Mouse (Mus musculus) intestine, embryonic 14.5 days (tissue): ENCODE measurements around the gene Kpna1. TPM values are rescaled to one million over a fixed set of nuclear protein-coding genes. Genes with fewer than 3 reads are reported as not detected.

Source experiments
- ATAC-seq: fragments of 200-750 bp; cut with Nextera tagmentation; replicated peaks from 2 replicates; pipeline ENCODE4 v1.8.0; 2017; ENCODE audit warnings: low read depth, moderate number of reproducible peaks, moderate TSS enrichment, moderate library complexity; ENCODE audit not compliant: low FRiP score, low TSS enrichment
- DNase-seq: peaks from one replicate; pipeline ENCODE4 v3.0.0-alpha.2; 2018; ENCODE audit warnings: low spot score
- H3K27ac ChIP-seq: fragments of 300-500 bp; sonication (generic); 2 replicates; pipeline ENCODE4 v1.5.1; 2014; ENCODE audit warnings: low read depth, mild to moderate bottlenecking, control low read depth
- H3K27me3 ChIP-seq: fragments of 300-500 bp; sonication (generic); replicated peaks from 2 replicates; pipeline ENCODE4 v1.6.1; 2014; ENCODE audit warnings: low read length, control low read depth; ENCODE audit not compliant: control insufficient read depth, insufficient read depth
- H3K36me3 ChIP-seq: fragments of 300-500 bp; sonication (generic); 2 replicates; pipeline ENCODE4 v1.6.1; 2014; ENCODE audit warnings: low read length, control low read depth; ENCODE audit not compliant: control insufficient read depth, insufficient read depth
- H3K4me1 ChIP-seq: fragments of 300-500 bp; sonication (generic); replicated peaks from 2 replicates; pipeline ENCODE4 v1.6.1; 2014; ENCODE audit warnings: low read length, control low read depth, mixed read lengths; ENCODE audit not compliant: control insufficient read depth, insufficient read depth
- H3K4me2 ChIP-seq: fragments of 300-500 bp; sonication (generic); 2 replicates; pipeline ENCODE4 v1.6.1; 2014; ENCODE audit warnings: low read length
- H3K4me3 ChIP-seq: fragments of 300-500 bp; sonication (generic); 2 replicates; pipeline ENCODE4 v1.5.1; 2014; ENCODE audit warnings: low read depth, low read length, control low read depth, mixed read lengths
- H3K9ac ChIP-seq: fragments of 300-500 bp; sonication (generic); 2 replicates; pipeline ENCODE4 v1.6.1; 2014; ENCODE audit warnings: mild to moderate bottlenecking, low read length
- H3K9me3 ChIP-seq: fragments of 300-500 bp; sonication (generic); 2 replicates; pipeline ENCODE4 v1.6.1; 2016; ENCODE audit warnings: low read length, control low read depth; ENCODE audit not compliant: control insufficient read depth
- WGBS: fragments of 180-500 bp; shearing (Covaris S2); extraction: QIAGEN DNeasy Blood & Tissue Kit; methylation state at CpG from one replicate; pipeline ENCODE4 v1.1.7; 2014; 5-methylcytosine and 5-hydroxymethylcytosine counted together
- polyA plus RNA-seq: library from polyadenylated mRNA; unstranded; fragments of >200 nt; fragmentation: Nextera tagmentation; extraction: Ambion mirVana; gene quantifications from 2 replicates; pipeline ENCODE4 v1.2.1, GENCODE M21; 2014

Gene Kpna1
- polyA plus RNA-seq, 1 experiment from 2014 or later: 44.4 TPM

- DNase-seq (no peak), ATAC-seq (no peak)
- Histone ChIP-seq H3K27me3 (no peaks in the 10 kb centered on the region), H3K9ac (peak overlapping the region; percentile 85), H3K4me2 (peak overlapping the region; percentile 80), H3K4me1 (peaks cover 24% of the 10 kb centered on the region), H3K9me3 (no peaks in the 10 kb centered on the region), H3K36me3 (0 out of 2 replicates have a peak, but pooled peaks cover 6% of the 10 kb centered on the region), H3K27ac (no peak overlapping the region), H3K4me3 (peak overlapping the region; percentile 73)
- 26% methylated on average over 9 of the region's 9 CpGs for WGBS
Observed at GRCm38 (mm10) chr16:36069819-36070575, 91.4 kb downstream of the Kpna1 start.

DNA sequence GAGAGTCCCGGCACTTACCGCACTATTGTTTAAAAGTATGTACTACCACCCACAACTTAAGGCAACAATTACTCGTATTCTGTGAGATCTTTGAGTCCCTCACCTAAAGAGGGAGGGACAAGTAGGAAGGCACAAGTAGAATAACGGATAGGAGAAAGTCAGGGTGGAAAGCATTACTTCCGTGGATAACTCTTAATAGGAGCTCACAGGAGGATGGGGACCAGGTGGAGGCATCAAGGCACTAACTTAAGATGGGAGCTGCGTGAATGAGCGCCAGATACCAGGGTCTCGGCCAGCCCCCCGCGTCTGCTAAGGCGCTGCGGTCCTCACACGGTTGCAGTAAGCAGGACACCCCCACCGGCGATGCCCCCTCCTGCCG lies 92.5 kb downstream of the Kpna1 start:
- Histone ChIP-seq H3K4me2 (peak overlapping the region; percentile 80), H3K4me3 (peak overlapping the region; percentile 73), H3K27ac (peak overlapping the region; percentile 98), H3K27me3 (no peaks in the 10 kb centered on the region), H3K36me3 (0 out of 2 replicates have a peak, but pooled peaks cover 6% of the 10 kb centered on the region), H3K9me3 (no peaks in the 10 kb centered on the region), H3K4me1 (peaks cover 24% of the 10 kb centered on the region), H3K9ac (peak overlapping the region; percentile 85)
- WGBS: under 1% methylated on average over 16 of the region's 16 CpGs
- no peak; the same call in 1 of the 2 replicates for ATAC-seq
- DNase-seq: no peak

- Histone ChIP-seq H3K9ac (peak within 1 kb of the TSS; percentile 85), H3K4me1 (peaks cover 24% of the 10 kb centered on the region), H3K4me3 (peak within 1 kb of the TSS; percentile 73), H3K27me3 (no peaks in the 10 kb centered on the region), H3K27ac (peak within 1 kb of the TSS; percentile 98), H3K36me3 (0 out of 2 replicates have a peak, but pooled peaks cover 6% of the 10 kb centered on the region), H3K4me2 (peak within 1 kb of the TSS; percentile 80), H3K9me3 (no peaks in the 10 kb centered on the region)
- DNase-seq (peak; percentile 97), ATAC-seq (peak; percentile 97)
- WGBS: under 1% methylated on average over 80 of the region's 81 CpGs
Observed at GRCm38 (mm10) chr16:36071450-36072379, 93.2 kb downstream of the Kpna1 start, which contains the start of the genes Fam162a and Ccdc58. Gene Fam162a (minus strand): TSS chr16:36071594. Gene Ccdc58 (plus strand): TSS chr16:36071685.

DNA sequence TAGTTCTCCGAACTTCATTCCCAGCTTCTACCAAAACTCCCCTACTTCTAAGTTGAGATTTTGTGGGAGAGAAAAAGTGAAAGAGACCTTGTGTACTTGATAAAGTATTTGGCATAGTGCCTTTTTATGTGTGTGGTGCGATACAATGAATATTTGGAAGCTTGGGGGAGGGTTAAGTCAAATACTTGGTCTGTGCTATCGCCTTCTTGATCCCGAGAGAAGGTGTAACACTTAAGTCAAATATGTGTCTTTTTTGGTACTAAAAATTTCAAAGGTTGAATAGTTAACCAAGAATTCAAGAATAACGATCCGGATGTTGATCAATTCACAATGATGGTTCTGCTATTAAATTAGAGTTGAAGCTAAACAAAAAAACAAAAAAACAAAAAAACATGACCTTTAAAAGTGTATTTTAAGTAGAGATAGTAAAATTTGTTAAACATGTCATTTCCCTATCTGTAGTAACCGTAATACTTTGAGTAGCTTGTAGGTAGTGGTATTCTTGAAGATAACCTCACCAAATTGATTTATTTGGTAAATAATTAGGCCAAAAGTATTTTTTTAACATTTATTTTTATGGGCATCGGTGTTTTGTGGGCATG lies 94.0 kb downstream of the Kpna1 start:
- Histone ChIP-seq H3K27me3 (no peaks in the 10 kb centered on the region), H3K36me3 (0 out of 2 replicates have a peak, but pooled peaks cover 2% of the 10 kb centered on the region), H3K4me2 (peak overlapping the region; percentile 80), H3K9me3 (no peaks in the 10 kb centered on the region), H3K27ac (peak overlapping the region; percentile 98), H3K9ac (peak overlapping the region; percentile 85), H3K4me3 (peak overlapping the region; percentile 73), H3K4me1 (peaks cover 24% of the 10 kb centered on the region)
- DNase-seq: no peak
- no peak for ATAC-seq
- 28% methylated on average over 8 of the region's 8 CpGs for WGBS

DNA sequence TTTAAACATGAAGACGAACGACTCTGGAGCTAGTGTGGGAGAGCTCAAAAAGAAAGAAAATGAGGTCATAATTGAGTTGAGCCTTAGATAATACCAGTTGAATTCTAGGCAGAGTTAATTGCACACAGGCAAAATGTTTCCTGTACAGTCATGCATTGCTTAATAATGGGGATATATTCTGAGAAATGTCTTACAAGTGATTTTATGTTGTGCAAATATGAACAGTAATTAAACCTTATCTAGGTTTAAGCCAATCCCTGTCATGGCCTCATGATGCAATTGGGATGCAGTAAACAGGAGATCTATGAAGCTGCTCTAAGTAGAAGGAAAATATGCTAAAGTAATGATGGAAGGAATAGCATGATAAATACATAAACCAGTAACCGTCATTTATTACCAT lies 96.2 kb downstream of the Kpna1 start:
- ATAC-seq: no peak

GRCm38 (mm10) chr16:36079916-36080315 lies 101.4 kb downstream of the Kpna1 start:
- ATAC-seq (no peak), DNase-seq (no peak)
- H3K36me3 ChIP-seq: peaks cover 16% of the 10 kb centered on the region
- H3K27ac ChIP-seq: no peak overlapping the region
- WGBS: 93% methylated on average over 3 of the region's 3 CpGs
- H3K4me2 ChIP-seq: no peak overlapping the region
- no peaks in the 10 kb centered on the region for H3K4me1 ChIP-seq
- H3K9me3 ChIP-seq: no peaks in the 10 kb centered on the region
- H3K9ac ChIP-seq: no peak overlapping the region
- no peak overlapping the region for H3K4me3 ChIP-seq
- H3K27me3 ChIP-seq: no peaks in the 10 kb centered on the region

More for the DNA sequence above, 96.2 kb downstream of the Kpna1 start:
- H3K27me3 ChIP-seq: no peaks in the 10 kb centered on the region
- no peak overlapping the region for H3K27ac ChIP-seq
- no peak overlapping the region for H3K9ac ChIP-seq
- no peaks in the 10 kb centered on the region for H3K36me3 ChIP-seq
- 92% methylated on average over 3 of the region's 3 CpGs for WGBS
- no peak for DNase-seq
- no peak overlapping the region for H3K4me3 ChIP-seq
- H3K4me2 ChIP-seq: no peak overlapping the region
- peaks cover 6% of the 10 kb centered on the region; the same call in 1 of the 2 replicates for H3K4me1 ChIP-seq
- no peaks in the 10 kb centered on the region for H3K9me3 ChIP-seq

Other genes with a start within 250 kb of the Kpna1 start
- 18.5 and 18.6 TPM in 2 replicates for gene Dirc2, start 209.4 kb upstream of the Kpna1 start, polyA plus RNA-seq
- 19.9 and 20.0 TPM in 2 replicates for gene Hspbap1, start 208.4 kb upstream of the Kpna1 start, polyA plus RNA-seq
- 1.6 and 2.1 TPM in 2 replicates for gene Parp14, start 107.2 kb upstream of the Kpna1 start, polyA plus RNA-seq
- gene Parp9, start 40.3 kb upstream of the Kpna1 start, polyA plus RNA-seq: 9.3 and 11.0 TPM in 2 replicates
- 8.0 and 8.2 TPM in 2 replicates for gene Dtx3l, start 39.6 kb upstream of the Kpna1 start, polyA plus RNA-seq
- gene Wdr5b, start 62.4 kb downstream of the Kpna1 start, polyA plus RNA-seq: 8.5 and 8.7 TPM in 2 replicates
- gene Fam162a, start 92.8 kb downstream of the Kpna1 start, polyA plus RNA-seq: 424 and 457 TPM in 2 replicates
- gene Ccdc58, start 92.9 kb downstream of the Kpna1 start, polyA plus RNA-seq: 92.4 and 93.1 TPM in 2 replicates
- gene Csta1, start 152.5 kb downstream of the Kpna1 start, polyA plus RNA-seq: 0.05 TPM in 1 of 2 replicates, not detected in the other
- gene Stfa2l1, start 178.1 kb downstream of the Kpna1 start, polyA plus RNA-seq: not detected in 2 replicates
- gene Gm5483, start 205.5 kb downstream of the Kpna1 start, polyA plus RNA-seq: 1.6 TPM in 1 of 2 replicates, not detected in the other
- not detected in 2 replicates for gene Gm5416, start 231.7 kb downstream of the Kpna1 start, polyA plus RNA-seq
- not detected in 2 replicates for gene 2010005H15Rik, start 242.7 kb downstream of the Kpna1 start, polyA plus RNA-seq